Mouse (Mus musculus) ES-E14 (cell line): ENCODE data around the gene Gm44973.

ENCODE experiments used
- CHD2 ChIP-seq: IDR thresholded peaks from 2 replicates; pipeline ENCODE4 v1.6.1; 2014; ENCODE audit warnings: mild to moderate bottlenecking, low read depth, low read length, inconsistent platforms
- MAFK ChIP-seq: IDR thresholded peaks from 2 replicates; pipeline ENCODE4 v1.6.1; 2014; ENCODE audit warnings: mild to moderate bottlenecking, low read depth, low read length, inconsistent platforms; ENCODE audit not compliant: insufficient read depth
- ZC3H11A ChIP-seq: IDR thresholded peaks from 2 replicates; pipeline ENCODE4 v1.6.1; 2012; ENCODE audit warnings: low read depth, mild to moderate bottlenecking, inconsistent platforms, low read length, borderline replicate concordance
- ZNF384 ChIP-seq: IDR thresholded peaks from 2 replicates; pipeline ENCODE4 v1.6.1; 2012; ENCODE audit warnings: low read depth, low read length, inconsistent platforms

DNA sequence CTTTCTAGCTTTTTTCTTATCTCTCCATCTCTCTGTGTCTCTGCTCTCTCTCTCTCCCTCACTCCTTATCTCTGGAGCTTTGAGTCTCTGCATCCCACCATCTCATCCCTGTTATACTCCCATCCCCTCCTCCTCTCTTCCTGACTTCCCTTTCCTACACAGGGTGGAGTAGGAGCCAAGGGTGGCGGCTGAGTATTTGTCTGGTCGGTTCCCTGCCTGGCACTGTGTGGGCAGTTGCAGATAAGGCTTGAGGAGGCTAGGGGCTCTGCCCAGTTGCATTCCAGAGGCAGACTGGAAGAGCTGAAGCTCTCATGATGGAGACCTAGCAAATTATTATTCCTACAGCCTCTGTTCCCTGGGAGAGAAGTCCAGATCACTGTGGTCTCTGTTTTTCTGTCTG lies 27.0 kb upstream of the Gm44973 start:
- no peak for TF ChIP-seq MAFK
- TF ChIP-seq CHD2 = no peak
- TF ChIP-seq ZC3H11A = no peak
- no peak for TF ChIP-seq ZNF384
